Mouse (Mus musculus): Measurements from ENCODE around the gene Syngr2. TPM values are rescaled to one million over a fixed set of nuclear protein-coding genes. Genes with fewer than 3 reads are reported as not detected.
"Not testable (repeated sequence)": the region's sequence is repeated elsewhere in the genome, so short reads cannot be mapped to it uniquely, and the experiment has no call there.

The Syngr2 gene
- polyA plus RNA-seq, 1 experiment from 2014 or later = 145 TPM

DNA sequence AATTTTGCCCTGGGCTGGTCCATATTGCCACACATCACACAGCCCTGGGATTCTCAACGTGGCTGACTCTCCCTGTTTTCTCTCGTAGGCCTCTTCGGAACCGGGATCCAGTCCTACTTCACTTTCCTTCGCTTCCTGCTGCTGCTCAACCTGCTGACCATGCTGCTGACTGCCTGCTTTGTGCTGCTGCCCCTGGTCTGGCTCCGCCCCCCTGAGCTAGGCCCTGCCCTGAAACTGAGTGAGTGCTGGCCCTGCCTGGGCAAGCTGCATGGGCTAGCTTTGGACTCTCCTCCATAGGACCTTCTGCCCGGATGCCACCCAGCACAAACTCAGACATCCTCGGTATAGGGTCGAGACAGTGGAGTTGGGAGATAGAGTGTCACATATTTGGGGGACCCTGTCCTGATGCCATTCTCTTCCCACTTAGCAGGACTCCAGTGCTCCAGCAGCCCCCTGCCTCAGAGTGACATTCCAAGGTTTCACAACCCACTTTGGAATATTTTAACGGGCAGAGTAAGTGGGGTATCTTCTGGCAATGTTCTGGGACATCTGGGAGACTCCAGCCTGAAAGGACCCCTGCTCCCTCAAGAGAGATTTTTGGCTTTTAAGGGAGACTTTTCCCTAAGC is 25.7 kb upstream of the Syngr2 start:
- Histone ChIP-seq H3K9ac (ENCODE audit: low read length) (no peak overlapping the region), H3K4me1 (replicated peaks; ENCODE audit: control insufficient read depth, insufficient read depth, low read length) (peaks cover 30% of the 10 kb centered on the region), H3K27me3 (replicated peaks; ENCODE audit: control insufficient read depth, insufficient read depth, low read length) (no peaks in the 10 kb centered on the region), H3K4me3 (ENCODE audit: low read depth, low read length) (0 out of 2 replicates have a peak overlapping the region, but pooled peaks have one; percentile 29), H3K4me2 (ENCODE audit: low read length) (peak overlapping the region; percentile 58), H3K27ac (ENCODE audit: low read depth) (no peak overlapping the region), H3K9me3 (ENCODE audit: control insufficient read depth, low read length) (no peaks in the 10 kb centered on the region), H3K36me3 (ENCODE audit: control insufficient read depth, insufficient read depth, low read length) (no peaks in the 10 kb centered on the region)
- 40% methylated on average over 10 of the region's 10 CpGs for WGBS
- no peak for ATAC-seq (replicated peaks; ENCODE audit: low FRiP score, low TSS enrichment, low read depth)
- no peak for DNase-seq (ENCODE audit: low spot score)

DNA sequence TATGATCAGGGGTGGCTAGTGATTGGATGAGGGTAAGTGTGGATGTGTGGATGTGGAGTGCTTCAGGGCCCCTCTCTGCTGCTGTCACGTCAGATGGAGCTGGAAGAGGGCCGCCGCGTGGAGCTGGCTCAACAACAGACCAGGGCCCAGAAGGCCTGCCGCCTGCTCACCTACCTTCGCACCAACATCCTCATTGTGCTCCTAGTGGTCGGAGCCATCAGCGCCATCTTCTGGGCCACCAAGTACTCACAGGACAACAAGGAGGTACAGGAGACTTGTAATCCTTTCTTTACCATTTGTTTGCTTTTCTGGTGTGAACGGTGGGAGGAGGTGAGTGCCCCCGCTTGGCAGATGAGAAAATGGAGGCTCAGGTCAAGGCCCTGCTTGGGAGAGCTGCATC is 23.2 kb upstream of the Syngr2 start:
- peaks cover 18% of the 10 kb centered on the region for H3K4me1 ChIP-seq (replicated peaks; ENCODE audit: control insufficient read depth, insufficient read depth, low read length)
- H3K4me3 ChIP-seq (ENCODE audit: low read depth, low read length) = no peak overlapping the region
- no peak for ATAC-seq (replicated peaks; ENCODE audit: low FRiP score, low TSS enrichment, low read depth)
- no peak overlapping the region for H3K9ac ChIP-seq (ENCODE audit: low read length)
- H3K27ac ChIP-seq (ENCODE audit: low read depth) = no peak overlapping the region
- H3K36me3 ChIP-seq (ENCODE audit: control insufficient read depth, insufficient read depth, low read length) = no peaks in the 10 kb centered on the region
- no peaks in the 10 kb centered on the region for H3K27me3 ChIP-seq (replicated peaks; ENCODE audit: control insufficient read depth, insufficient read depth, low read length)
- H3K9me3 ChIP-seq (ENCODE audit: control insufficient read depth, low read length) = no peaks in the 10 kb centered on the region
- H3K4me2 ChIP-seq (ENCODE audit: low read length) = no peak overlapping the region
- WGBS = 13% methylated on average over 10 of the region's 10 CpGs
- peak; percentile 68 for DNase-seq (ENCODE audit: low spot score)

DNA sequence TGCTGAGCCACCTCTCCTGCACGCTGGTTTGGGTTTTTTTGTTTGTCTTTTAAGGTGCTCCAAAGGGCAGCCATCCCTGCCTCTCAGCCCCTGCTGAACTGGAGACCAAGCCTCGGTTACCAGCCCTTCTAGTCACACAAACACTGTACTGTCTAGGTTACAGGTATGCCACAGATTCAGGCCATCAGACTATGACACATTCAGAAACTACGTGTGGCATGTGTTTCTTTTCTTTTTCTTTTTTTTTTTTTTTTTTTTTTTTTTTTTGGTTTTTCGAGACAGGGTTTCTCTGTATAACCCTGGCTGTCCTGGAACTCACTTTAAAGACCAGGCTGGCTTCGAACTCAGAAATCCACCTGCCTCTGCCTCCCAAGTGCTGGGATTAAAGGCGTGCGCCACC is 21.0 kb upstream of the Syngr2 start:
- H3K27ac ChIP-seq (ENCODE audit: low read depth); H3K4me3 ChIP-seq (ENCODE audit: low read depth, low read length); H3K27me3 ChIP-seq (replicated peaks; ENCODE audit: control insufficient read depth, insufficient read depth, low read length); H3K9me3 ChIP-seq (ENCODE audit: control insufficient read depth, low read length); DNase-seq (ENCODE audit: low spot score); H3K4me2 ChIP-seq (ENCODE audit: low read length); H3K36me3 ChIP-seq (ENCODE audit: control insufficient read depth, insufficient read depth, low read length); ATAC-seq (replicated peaks; ENCODE audit: low FRiP score, low TSS enrichment, low read depth); H3K9ac ChIP-seq (ENCODE audit: low read length): not testable (repeated sequence)
- 82% methylated on average over 7 of the region's 7 CpGs for WGBS
- peaks cover 13% of the 10 kb centered on the region for H3K4me1 ChIP-seq (replicated peaks; ENCODE audit: control insufficient read depth, insufficient read depth, low read length)

DNA sequence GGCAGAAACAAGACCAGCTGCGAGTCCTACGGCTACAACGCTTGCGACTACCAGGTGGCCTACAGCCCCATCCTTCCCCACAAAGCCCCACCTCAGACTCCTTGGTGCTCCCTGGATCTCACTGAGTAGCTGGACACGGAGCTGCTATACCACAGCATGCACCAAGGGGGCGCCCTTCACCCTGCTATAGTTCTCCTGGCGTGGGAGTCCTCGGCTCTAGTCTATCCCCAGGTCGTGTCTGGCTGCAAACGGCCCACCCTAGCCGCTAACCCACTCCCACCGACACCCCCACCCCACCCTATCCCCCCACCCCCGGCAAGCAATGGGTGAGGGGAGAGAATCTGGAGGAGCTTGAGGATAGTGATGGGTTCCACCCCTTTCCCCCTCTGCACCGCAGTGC is 19.2 kb upstream of the Syngr2 start:
- H3K36me3 ChIP-seq (ENCODE audit: control insufficient read depth, insufficient read depth, low read length) = no peaks in the 10 kb centered on the region
- no peak overlapping the region for H3K9ac ChIP-seq (ENCODE audit: low read length)
- peak overlapping the region; percentile 77 for H3K27ac ChIP-seq (ENCODE audit: low read depth)
- H3K4me3 ChIP-seq (ENCODE audit: low read depth, low read length) = peak overlapping the region; percentile 16
- ATAC-seq (replicated peaks; ENCODE audit: low FRiP score, low TSS enrichment, low read depth) = peak; percentile 49
- peaks cover 13% of the 10 kb centered on the region for H3K4me1 ChIP-seq (replicated peaks; ENCODE audit: control insufficient read depth, insufficient read depth, low read length)
- WGBS = 4% methylated on average over 14 of the region's 14 CpGs
- peak overlapping the region; percentile 42 for H3K4me2 ChIP-seq (ENCODE audit: low read length)
- H3K9me3 ChIP-seq (ENCODE audit: control insufficient read depth, low read length) = no peaks in the 10 kb centered on the region
- DNase-seq (ENCODE audit: low spot score) = peak; percentile 91
- H3K27me3 ChIP-seq (replicated peaks; ENCODE audit: control insufficient read depth, insufficient read depth, low read length) = no peaks in the 10 kb centered on the region

DNA sequence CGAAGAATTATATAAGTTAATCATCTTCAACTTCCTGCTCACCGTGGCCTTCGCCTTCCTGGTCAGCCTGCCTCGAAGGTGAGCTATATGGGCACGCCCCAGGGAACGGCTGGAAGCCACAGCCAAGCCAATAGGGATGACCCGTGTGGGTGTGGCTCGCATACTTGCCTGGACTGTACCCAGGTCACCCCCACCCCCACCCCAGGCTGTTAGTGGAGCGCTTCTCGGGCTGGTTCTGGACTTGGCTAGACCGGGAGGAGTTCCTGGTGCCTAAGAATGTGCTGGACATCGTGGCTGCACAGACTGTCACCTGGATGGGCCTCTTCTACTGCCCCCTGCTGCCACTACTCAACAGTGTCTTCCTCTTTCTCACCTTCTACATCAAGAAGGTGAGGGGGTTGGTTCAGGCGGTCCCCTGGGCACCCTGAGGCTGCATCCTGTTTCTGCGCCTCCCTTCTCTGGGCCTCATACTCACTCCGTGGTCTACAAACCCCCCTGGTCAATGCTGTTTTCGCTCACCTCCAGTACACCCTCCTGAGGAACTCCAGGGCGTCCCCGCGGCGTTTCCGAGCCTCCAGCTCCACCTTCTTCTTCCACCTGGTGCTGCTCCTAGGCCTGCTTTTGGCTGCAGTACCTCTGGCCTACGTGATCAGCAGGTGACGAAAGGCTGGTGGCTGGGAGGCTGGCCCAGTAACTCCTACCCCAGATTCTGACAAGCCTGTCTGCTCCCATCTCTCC is 18.6 kb upstream of the Syngr2 start:
- 0 out of 2 replicates have a peak overlapping the region, but pooled peaks have one; percentile 3 for H3K9ac ChIP-seq (ENCODE audit: low read length)

DNA sequence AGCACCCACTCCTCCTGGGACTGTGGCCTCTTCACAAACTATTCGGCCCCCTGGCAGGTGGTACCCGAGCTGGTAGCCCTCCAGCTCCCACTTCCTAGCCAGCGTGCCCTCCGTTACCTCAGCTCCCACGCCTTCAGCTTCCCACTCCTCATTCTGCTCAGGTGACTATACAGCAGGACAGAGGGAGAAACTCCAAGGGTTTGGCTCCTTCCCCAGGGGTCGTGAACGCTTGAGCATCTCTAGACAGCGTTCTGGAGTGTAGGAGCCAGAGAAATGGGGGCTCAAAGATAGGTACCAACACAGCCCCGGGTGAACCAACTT is 18.1 kb upstream of the Syngr2 start:
- no peaks in the 10 kb centered on the region for H3K27me3 ChIP-seq (replicated peaks; ENCODE audit: control insufficient read depth, insufficient read depth, low read length)
- no peak for DNase-seq (ENCODE audit: low spot score)
- no peak for ATAC-seq (replicated peaks; ENCODE audit: low FRiP score, low TSS enrichment, low read depth)
- peak overlapping the region; percentile 77; the same call in 1 of the 2 replicates for H3K27ac ChIP-seq (ENCODE audit: low read depth)
- peaks cover 13% of the 10 kb centered on the region for H3K4me1 ChIP-seq (replicated peaks; ENCODE audit: control insufficient read depth, insufficient read depth, low read length)
- H3K4me3 ChIP-seq (ENCODE audit: low read depth, low read length) = no peak overlapping the region; the same call in 1 of the 2 replicates
- H3K9me3 ChIP-seq (ENCODE audit: control insufficient read depth, low read length) = no peaks in the 10 kb centered on the region
- WGBS = 84% methylated on average over 9 of the region's 9 CpGs
- no peak overlapping the region for H3K9ac ChIP-seq (ENCODE audit: low read length)
- no peaks in the 10 kb centered on the region for H3K36me3 ChIP-seq (ENCODE audit: control insufficient read depth, insufficient read depth, low read length)
- peak overlapping the region; percentile 42 for H3K4me2 ChIP-seq (ENCODE audit: low read length)

More for the DNA sequence above, 18.6 kb upstream of the Syngr2 start:
- Histone ChIP-seq H3K27ac (ENCODE audit: low read depth) (peak overlapping the region; percentile 77), H3K27me3 (replicated peaks; ENCODE audit: control insufficient read depth, insufficient read depth, low read length) (no peaks in the 10 kb centered on the region), H3K4me2 (ENCODE audit: low read length) (peak overlapping the region; percentile 42), H3K4me1 (replicated peaks; ENCODE audit: control insufficient read depth, insufficient read depth, low read length) (peaks cover 13% of the 10 kb centered on the region), H3K4me3 (ENCODE audit: low read depth, low read length) (peak overlapping the region; percentile 16), H3K36me3 (ENCODE audit: control insufficient read depth, insufficient read depth, low read length) (no peaks in the 10 kb centered on the region), H3K9me3 (ENCODE audit: control insufficient read depth, low read length) (no peaks in the 10 kb centered on the region)
- DNase-seq (ENCODE audit: low spot score) (no peak), ATAC-seq (replicated peaks; ENCODE audit: low FRiP score, low TSS enrichment, low read depth) (peak; percentile 83)
- WGBS = 34% methylated on average over 23 of the region's 23 CpGs

DNA sequence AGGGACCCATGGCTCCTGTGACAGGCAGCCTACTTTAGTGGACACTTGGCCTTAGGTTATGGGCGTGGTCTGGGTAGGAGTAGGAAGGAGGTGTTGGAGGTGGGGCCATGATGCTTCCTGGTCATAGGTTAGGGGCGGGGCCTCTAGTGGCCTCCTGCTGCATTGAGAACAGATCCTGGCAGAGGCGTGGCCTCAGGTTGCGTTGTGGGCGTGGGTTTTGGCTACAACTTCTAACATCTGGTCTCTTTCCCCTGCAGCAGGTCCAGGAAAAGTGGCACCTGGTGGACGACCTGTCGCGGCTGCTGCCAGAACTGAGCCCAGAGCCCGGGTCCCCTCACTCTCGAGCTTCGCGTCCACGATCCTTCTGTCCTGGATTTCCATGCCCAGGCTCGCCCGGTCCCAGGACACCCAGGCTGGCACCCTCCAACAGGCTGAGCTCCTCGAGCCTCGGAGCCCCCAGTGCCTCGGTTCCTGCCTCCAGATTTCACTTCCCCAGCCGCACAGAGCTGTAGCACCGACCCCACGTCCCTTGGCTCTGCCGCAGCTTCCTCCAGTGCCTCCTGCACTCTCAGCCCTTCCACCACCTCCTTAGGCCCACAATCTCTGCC is 17.1 kb upstream of the Syngr2 start:
- Histone ChIP-seq H3K9me3 (ENCODE audit: control insufficient read depth, low read length) (no peaks in the 10 kb centered on the region), H3K4me1 (replicated peaks; ENCODE audit: control insufficient read depth, insufficient read depth, low read length) (peaks cover 15% of the 10 kb centered on the region), H3K36me3 (ENCODE audit: control insufficient read depth, insufficient read depth, low read length) (no peaks in the 10 kb centered on the region), H3K27me3 (replicated peaks; ENCODE audit: control insufficient read depth, insufficient read depth, low read length) (no peaks in the 10 kb centered on the region), H3K27ac (ENCODE audit: low read depth) (peak overlapping the region; percentile 38; the same call in 1 of the 2 replicates), H3K4me2 (ENCODE audit: low read length) (peak overlapping the region; percentile 48), H3K9ac (ENCODE audit: low read length) (0 out of 2 replicates have a peak overlapping the region, but pooled peaks have one; percentile 13), H3K4me3 (ENCODE audit: low read depth, low read length) (peak overlapping the region; percentile 15; the same call in 1 of the 2 replicates)
- 6% methylated on average over 22 of the region's 22 CpGs for WGBS
- DNase-seq (ENCODE audit: low spot score) = peak; percentile 78
- ATAC-seq (replicated peaks; ENCODE audit: low FRiP score, low TSS enrichment, low read depth) = peak; percentile 42

DNA sequence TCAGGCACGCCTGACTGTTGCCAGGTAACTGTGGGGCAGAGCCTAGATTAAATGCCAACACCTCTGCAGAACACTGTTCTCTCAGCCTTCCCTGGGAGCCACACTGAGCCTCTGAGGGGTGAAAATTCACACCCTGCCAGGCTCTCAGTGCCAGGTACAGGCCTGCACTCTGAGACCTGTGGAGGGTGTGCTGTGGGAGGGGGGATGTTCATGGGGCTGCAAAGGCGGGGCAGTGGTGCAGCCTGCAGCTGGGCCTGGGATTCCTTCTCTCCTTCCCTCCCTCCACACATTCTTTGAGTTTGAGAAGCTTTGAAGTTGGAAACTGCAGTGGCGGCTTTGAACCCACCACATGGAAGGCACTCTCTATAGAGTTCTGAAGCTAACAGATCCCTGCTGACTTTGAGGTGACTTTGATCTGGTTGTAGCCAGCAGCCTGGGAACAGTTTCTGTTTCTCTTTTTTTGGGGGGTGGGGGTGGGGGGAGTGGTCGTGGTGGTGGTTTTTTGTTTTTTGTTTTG is 15.4 kb upstream of the Syngr2 start:
- ATAC-seq (replicated peaks; ENCODE audit: low FRiP score, low TSS enrichment, low read depth) (no peak), DNase-seq (ENCODE audit: low spot score) (no peak)
- Histone ChIP-seq H3K27me3 (replicated peaks; ENCODE audit: control insufficient read depth, insufficient read depth, low read length) (no peaks in the 10 kb centered on the region), H3K9me3 (ENCODE audit: control insufficient read depth, low read length) (no peaks in the 10 kb centered on the region), H3K4me1 (replicated peaks; ENCODE audit: control insufficient read depth, insufficient read depth, low read length) (peaks cover 32% of the 10 kb centered on the region), H3K36me3 (ENCODE audit: control insufficient read depth, insufficient read depth, low read length) (no peaks in the 10 kb centered on the region), H3K4me3 (ENCODE audit: low read depth, low read length) (no peak overlapping the region), H3K9ac (ENCODE audit: low read length) (no peak overlapping the region), H3K4me2 (ENCODE audit: low read length) (no peak overlapping the region), H3K27ac (ENCODE audit: low read depth) (no peak overlapping the region)
- WGBS = 61% methylated on average over 4 of the region's 4 CpGs
